Mouse (Mus musculus): ENCODE measurements at regions not wholly inside any gene's neighbourhood (a gene's known extent, or its start where the extent isn't known, plus 50 kb on each side); places are given as distances from the start of the nearest gene placed in this dataset.

DNA sequence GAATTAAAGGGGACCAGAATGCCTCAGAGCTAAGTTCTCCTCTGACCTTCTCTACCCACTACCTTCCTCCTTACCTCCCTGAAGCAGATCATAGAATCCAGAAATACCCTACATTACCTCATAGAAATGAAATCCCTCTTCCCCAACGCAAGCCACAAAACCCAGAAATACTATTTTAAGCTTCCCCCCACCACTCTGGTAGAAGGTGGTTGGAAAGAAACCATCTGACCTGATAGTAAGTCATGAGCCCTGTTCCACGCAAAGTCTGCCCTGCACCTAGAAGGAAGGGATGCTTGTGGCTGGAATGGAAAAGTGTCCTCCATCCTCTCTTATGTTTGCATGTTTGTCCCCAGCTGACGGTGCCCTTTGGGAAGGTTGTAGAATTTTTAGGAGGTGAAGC lies 283.8 kb downstream of the Spry2 start:
- TF ChIP-seq GATA1 (IDR thresholded peaks at IDR 0.05; ENCODE audit: low read length): no peak
- TF ChIP-seq TAL1 (IDR thresholded peaks at IDR 0.05; ENCODE audit: low read length): no peak
